In genomic region chr9:34740814-34741213, GRCm38 (mm10) we compare ENCODE assay signal across 22 mouse cellular contexts.
"Had no signal": no experiment of that assay in that cellular context is flagged by ENCODE, and none has a peak within 500 bp of the region (broad histone marks: within the 10 kb centered on the region; RNA-seq: fewer than 3 reads in every experiment).

No protein-coding gene starts in this region.

- H3K4me3 ChIP-seq: lung, embryonic 15.5 days; megakaryocyte, embryonic 14.5 days; midbrain, embryonic 12.5 days; myocyte; neural tube, embryonic 13.5 days; neural tube, embryonic 15.5 days had no signal

- DNase-seq: liver, postnatal 0 days; lung, adult 2 months; lung, postnatal 14 days; lung, postnatal 36 days; midbrain, embryonic 14.5 days; retina, postnatal 1 day; right cerebral cortex, adult 18-20 months; right cerebral cortex, postnatal 14 days; right cerebral cortex, postnatal 4 days; spleen, adult 18-20 months; thymus, adult 18-20 months; thymus, postnatal 14 days; thymus, postnatal 36 days had no signal

- H3K27me3 ChIP-seq: lung, embryonic 15.5 days; neural tube, embryonic 13.5 days; neural tube, embryonic 15.5 days had no signal

- ATAC-seq: liver, postnatal 0 days; lung, postnatal 0 days; midbrain, embryonic 16.5 days had no signal

- H3K27ac ChIP-seq: lung, embryonic 15.5 days; macrophage; midbrain, embryonic 12.5 days; neural tube, embryonic 13.5 days; neural tube, embryonic 15.5 days had no signal

- H3K4me1 ChIP-seq: lung, embryonic 15.5 days; megakaryocyte, embryonic 14.5 days had no signal
